Mouse (Mus musculus) MEL (cell line): ENCODE results near the gene Bgn.

Source experiments
- CTCF ChIP-seq, 3 experiments: IDR thresholded peaks in 2 of 3; conservative IDR thresholded peaks in 1 of 3; 2 replicates each; pipeline ENCODE4 v1.5.1; 2011 to 2012; ENCODE audit warnings: low read length in 3 of 3, low read depth in 2 of 3, mild to moderate bottlenecking in 2 of 3, improper control_type of control experiment in 1 of 3, inconsistent platforms in 1 of 3, mixed read lengths in 1 of 3, moderate library complexity in 1 of 3; ENCODE audit not compliant: control insufficient read depth in 1 of 3, insufficient read depth in 1 of 3, poor library complexity in 1 of 3, severe bottlenecking in 1 of 3
- USF1 ChIP-seq: IDR thresholded peaks from 2 replicates; pipeline ENCODE4 v1.6.1; 2014; ENCODE audit warnings: low read depth, mild to moderate bottlenecking, inconsistent platforms, low read length, improper control_type of control experiment, moderate library complexity

- TF ChIP-seq USF1: no peak
- no peak for TF ChIP-seq CTCF (IDR thresholded peaks at IDR 0.05 in 2 of 3, conservative IDR thresholded peaks at IDR 0.05 in 1 of 3; ENCODE audit: control insufficient read depth in 1 of 3, insufficient read depth in 1 of 3, low read depth in 2 of 3, low read length in 3 of 3, poor library complexity in 1 of 3, severe bottlenecking in 1 of 3)
Measured at GRCm38 (mm10) chrX:73524318-73525222, 41.2 kb downstream of the Bgn start.
